Mouse (Mus musculus) spleen, adult 2 months (tissue): ENCODE measurements around the gene Zeb2. TPM values are rescaled to one million over a fixed set of nuclear protein-coding genes. Genes with fewer than 3 reads are reported as not detected.
A peak's percentile ranks its signal among the peaks of the same experiment; 100 is the strongest.

Source experiments
- DNase-seq, 2 experiments: peaks; one replicate each; pipeline versions ENCODE4 v3.0.0 to v3.0.0-alpha.2; 2012 to 2021; ENCODE audit warnings: low spot score in 2 of 2, low read depth in 1 of 2
- H3K27ac ChIP-seq: fragments of 200-500 bp; 2 replicates; pipeline ENCODE4 v1.5.1; 2012; ENCODE audit warnings: low read length, inconsistent platforms; ENCODE audit not compliant: insufficient read depth
- H3K27me3 ChIP-seq: fragments of 200-500 bp; 2 replicates; pipeline ENCODE4 v1.6.1; 2012; ENCODE audit warnings: mild to moderate bottlenecking, moderate library complexity, low read length, inconsistent platforms; ENCODE audit not compliant: control insufficient read depth, insufficient read depth
- H3K36me3 ChIP-seq: fragments of 200-500 bp; 2 replicates; pipeline ENCODE4 v1.6.1; 2012; ENCODE audit warnings: mild to moderate bottlenecking, low read length, inconsistent platforms; ENCODE audit not compliant: control insufficient read depth, insufficient read depth
- H3K4me1 ChIP-seq: fragments of 200-500 bp; 2 replicates; pipeline ENCODE4 v1.6.1; 2011; ENCODE audit warnings: inconsistent platforms; ENCODE audit not compliant: control insufficient read depth, insufficient read depth, insufficient read length
- H3K4me3 ChIP-seq: fragments of 200-500 bp; 2 replicates; pipeline ENCODE4 v1.5.1; 2011; ENCODE audit warnings: mild to moderate bottlenecking, inconsistent platforms; ENCODE audit not compliant: insufficient read depth, insufficient read length; ENCODE audit errors: extremely low read depth
- CTCF ChIP-seq: fragments of 200-500 bp; IDR thresholded peaks from 2 replicates; pipeline ENCODE4 v1.5.1; 2011; ENCODE audit warnings: mild to moderate bottlenecking, inconsistent platforms; ENCODE audit not compliant: insufficient read depth, insufficient read length, insufficient replicate concordance; ENCODE audit errors: extremely low read depth
- POLR2A ChIP-seq: fragments of 200-500 bp; IDR thresholded peaks from 2 replicates; pipeline ENCODE4 v1.6.1; 2011; ENCODE audit warnings: low read depth, low read length, inconsistent platforms
- WGBS: fragments of 180-500 bp; shearing (Covaris S2); methylation state at CpG from one replicate; pipeline ENCODE4 v1.1.7; 2018; 5-methylcytosine and 5-hydroxymethylcytosine counted together
- polyA plus RNA-seq: library from polyadenylated mRNA; depleted of rRNA; stranded (reverse); fragments of >200 nt; gene quantifications from 2 replicates; pipeline ENCODE4 v1.2.3, GENCODE M21; 2012

Gene Zeb2
- polyA plus RNA-seq, 1 experiment = 18.4 TPM

DNA sequence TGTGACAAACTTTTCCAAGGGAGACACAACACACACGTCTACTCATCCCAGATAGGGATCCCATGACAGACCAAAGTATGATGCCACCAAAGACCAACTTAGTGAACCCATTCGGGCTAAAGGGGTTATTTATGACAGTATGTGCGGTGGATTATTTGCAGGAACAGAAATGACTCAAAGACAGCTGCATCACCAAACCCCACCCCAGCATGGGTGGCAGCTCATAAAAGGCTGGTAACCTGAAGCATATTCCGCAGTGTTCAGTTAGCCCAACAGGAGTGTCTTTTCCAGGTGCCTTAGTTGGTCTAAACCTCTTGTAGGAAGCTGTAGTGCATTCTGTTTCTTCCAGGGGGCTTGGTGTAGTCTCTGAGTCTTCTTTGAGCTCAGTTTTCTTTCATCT is 16.0 kb upstream of the Zeb2 start:
- Histone ChIP-seq H3K36me3 (no peaks in the 10 kb centered on the region), H3K4me1 (no peaks in the 10 kb centered on the region), H3K27ac (no peak overlapping the region), H3K27me3 (no peaks in the 10 kb centered on the region), H3K4me3 (no peak overlapping the region)
- no peak for DNase-seq
- TF ChIP-seq CTCF (no peak), POLR2A (no peak)
- WGBS = 88% methylated on average over 4 of the region's 4 CpGs

DNA sequence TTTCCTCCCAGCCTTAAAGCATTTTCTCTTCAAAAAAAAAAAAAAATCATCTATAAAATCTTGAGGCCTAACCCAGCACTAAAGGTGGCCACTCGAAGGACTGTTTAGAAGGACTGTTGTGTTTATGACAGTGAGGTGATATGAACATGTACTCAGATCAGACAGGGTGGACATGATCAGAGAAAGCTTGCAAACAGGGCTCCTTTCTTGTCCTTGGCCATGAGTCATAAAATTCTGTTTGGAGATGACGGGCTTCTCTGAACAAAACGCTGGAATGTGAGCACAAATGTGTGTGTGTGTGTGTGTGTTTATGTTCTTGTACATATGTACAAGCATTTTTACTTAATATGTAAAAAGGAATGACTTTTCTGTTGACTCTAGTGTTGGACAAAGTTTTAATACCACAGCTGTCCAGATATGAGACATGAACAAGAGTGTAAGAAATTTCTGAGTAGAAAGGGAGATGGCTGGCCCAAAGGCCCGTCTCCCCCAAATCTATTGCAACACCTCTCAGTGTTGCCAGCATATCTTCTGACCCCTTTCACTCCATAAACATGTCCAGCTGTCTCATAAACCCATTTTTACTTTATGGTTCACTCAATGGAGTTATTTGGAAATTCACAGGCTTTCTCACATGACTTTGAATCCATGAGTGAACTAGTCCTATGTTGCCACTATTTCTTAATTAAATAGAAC is 13.4 kb upstream of the Zeb2 start:
- 91% methylated on average over 4 of the region's 4 CpGs for WGBS
- no peaks in the 10 kb centered on the region for H3K36me3 ChIP-seq
- H3K4me3 ChIP-seq = no peak overlapping the region
- TF ChIP-seq POLR2A = no peak
- no peak for TF ChIP-seq CTCF
- H3K27me3 ChIP-seq = no peaks in the 10 kb centered on the region
- no peaks in the 10 kb centered on the region for H3K4me1 ChIP-seq
- no peak overlapping the region for H3K27ac ChIP-seq
- no peak for DNase-seq

GRCm38 (mm10) chr2:45129556-45129955 is 12.4 kb upstream of the Zeb2 start:
- no peak overlapping the region for H3K27ac ChIP-seq
- H3K4me1 ChIP-seq = no peaks in the 10 kb centered on the region
- H3K27me3 ChIP-seq = no peaks in the 10 kb centered on the region
- no peak overlapping the region for H3K4me3 ChIP-seq
- WGBS = 92% methylated on average over 6 of the region's 6 CpGs
- H3K36me3 ChIP-seq = no peaks in the 10 kb centered on the region
- no peak for DNase-seq
- no peak for TF ChIP-seq POLR2A
- no peak for TF ChIP-seq CTCF

GRCm38 (mm10) chr2:45128696-45129095 is 11.5 kb upstream of the Zeb2 start:
- Histone ChIP-seq H3K36me3 (no peaks in the 10 kb centered on the region), H3K4me1 (no peaks in the 10 kb centered on the region), H3K27me3 (no peaks in the 10 kb centered on the region), H3K4me3 (no peak overlapping the region), H3K27ac (no peak overlapping the region)
- DNase-seq = no peak
- 95% methylated on average over 2 of the region's 2 CpGs for WGBS
- TF ChIP-seq CTCF (no peak), POLR2A (no peak)

DNA sequence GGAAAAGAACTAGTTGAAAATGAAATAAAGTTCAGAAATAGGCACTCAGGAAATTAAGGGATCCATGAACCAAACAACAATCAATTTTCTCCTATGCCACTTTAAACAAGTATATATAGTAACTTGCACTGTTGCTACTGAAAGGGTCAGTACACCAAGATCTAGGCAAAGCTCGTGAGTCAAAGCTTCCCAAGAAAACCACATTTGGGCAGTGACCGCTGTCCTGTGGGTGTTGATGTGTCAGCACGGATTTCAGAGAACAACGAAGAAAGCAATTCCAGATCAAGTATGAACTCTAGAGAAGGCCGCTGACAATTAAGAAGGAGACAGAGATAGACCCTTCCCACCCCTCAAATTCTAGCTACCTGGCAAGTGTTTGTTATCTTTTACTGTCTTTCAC is 9.2 kb upstream of the Zeb2 start:
- no peaks in the 10 kb centered on the region for H3K4me1 ChIP-seq
- H3K27me3 ChIP-seq = no peaks in the 10 kb centered on the region
- 89% methylated on average over 5 of the region's 5 CpGs for WGBS
- no peak overlapping the region for H3K27ac ChIP-seq
- H3K4me3 ChIP-seq = no peak overlapping the region; the same call in 1 of the 2 replicates
- DNase-seq = no peak
- TF ChIP-seq POLR2A (no peak), CTCF (no peak)
- no peaks in the 10 kb centered on the region for H3K36me3 ChIP-seq

- Histone ChIP-seq H3K4me1 (no peaks in the 10 kb centered on the region), H3K36me3 (no peaks in the 10 kb centered on the region), H3K4me3 (no peak overlapping the region), H3K27ac (no peak overlapping the region), H3K27me3 (no peaks in the 10 kb centered on the region)
- TF ChIP-seq CTCF = no peak
- no peak for TF ChIP-seq POLR2A
- no peak for DNase-seq
- 78% methylated on average over 4 of the region's 4 CpGs for WGBS
Measured at GRCm38 (mm10) chr2:45125181-45125580, 8.0 kb upstream of the Zeb2 start.

- Histone ChIP-seq H3K4me1 (no peaks in the 10 kb centered on the region), H3K27ac (no peak overlapping the region), H3K4me3 (no peak overlapping the region), H3K36me3 (no peaks in the 10 kb centered on the region), H3K27me3 (no peaks in the 10 kb centered on the region)
- TF ChIP-seq POLR2A (no peak), CTCF (no peak)
- no peak for DNase-seq
- 91% methylated on average over 5 of the region's 5 CpGs for WGBS
Measured at GRCm38 (mm10) chr2:45123490-45123889, 6.3 kb upstream of the Zeb2 start.

GRCm38 (mm10) chr2:45118121-45118520 is 926 bp upstream of the Zeb2 start:
- TF ChIP-seq CTCF = no peak
- TF ChIP-seq POLR2A = no peak
- 66% methylated on average over 3 of the region's 3 CpGs for WGBS
- Histone ChIP-seq H3K4me1 (no peaks in the 10 kb centered on the region), H3K27ac (peak overlapping the region; percentile 50; the same call in 1 of the 2 replicates), H3K36me3 (no peaks in the 10 kb centered on the region), H3K4me3 (peak overlapping the region; percentile 30; the same call in 1 of the 2 replicates), H3K27me3 (peaks cover 2% of the 10 kb centered on the region; the same call in 1 of the 2 replicates)
- no peak for DNase-seq
